Mouse (Mus musculus) embryonic facial prominence, embryonic 13.5 days (tissue): ENCODE data around the gene Tsks. TPM values are rescaled to one million over a fixed set of nuclear protein-coding genes. Genes with fewer than 3 reads are reported as not detected.

Source experiments
- ATAC-seq: fragments of 200-750 bp; cut with Nextera tagmentation; 2 replicates; pipeline ENCODE4 v1.8.0; 2017; ENCODE audit warnings: low read depth; ENCODE audit not compliant: insufficient number of reproducible peaks, insufficient read depth, low FRiP score, low TSS enrichment
- H3K27ac ChIP-seq: fragments of 300-500 bp; sonication (generic); 2 replicates; pipeline ENCODE4 v1.5.1; 2015; ENCODE audit warnings: moderate library complexity, mild to moderate bottlenecking, inconsistent platforms
- H3K27me3 ChIP-seq: fragments of 300-500 bp; sonication (generic); 2 replicates; pipeline ENCODE4 v1.6.1; 2015; ENCODE audit warnings: mild to moderate bottlenecking, inconsistent platforms
- H3K36me3 ChIP-seq: fragments of 300-500 bp; sonication (generic); 2 replicates; pipeline ENCODE4 v1.6.1; 2015; ENCODE audit warnings: mild to moderate bottlenecking, inconsistent platforms
- H3K4me1 ChIP-seq: fragments of 300-500 bp; sonication (generic); 2 replicates; pipeline ENCODE4 v1.6.1; 2015; ENCODE audit warnings: inconsistent platforms
- H3K4me2 ChIP-seq: fragments of 300-500 bp; sonication (generic); 2 replicates; pipeline ENCODE4 v1.6.1; 2015; ENCODE audit warnings: moderate library complexity, mild to moderate bottlenecking, inconsistent platforms
- H3K4me3 ChIP-seq: fragments of 300-500 bp; sonication (generic); 2 replicates; pipeline ENCODE4 v1.5.1; 2015; ENCODE audit warnings: mild to moderate bottlenecking, inconsistent platforms
- H3K9ac ChIP-seq: fragments of 300-500 bp; sonication (generic); 2 replicates; pipeline ENCODE4 v1.6.1; 2015; ENCODE audit warnings: mild to moderate bottlenecking, inconsistent platforms
- H3K9me3 ChIP-seq: fragments of 300-500 bp; sonication (generic); 2 replicates; pipeline ENCODE4 v1.6.1; 2016; ENCODE audit warnings: inconsistent platforms
- WGBS: fragments of 180-500 bp; shearing (Covaris S2); methylation state at CpG from one replicate; pipeline ENCODE4 v1.1.7; 2015; ENCODE audit warnings: mixed read lengths; 5-methylcytosine and 5-hydroxymethylcytosine counted together
- polyA plus RNA-seq: library from polyadenylated mRNA; unstranded; fragments of >200 nt; fragmentation: Nextera tagmentation; extraction: Ambion mirVana; gene quantifications from 2 replicates; pipeline ENCODE4 v1.2.1, GENCODE M21; 2015

Gene Tsks
- polyA plus RNA-seq, 1 experiment from 2014 or later = 0.25 TPM

- peaks cover 25% of the 10 kb centered on the region for H3K4me1 ChIP-seq
- H3K9me3 ChIP-seq = no peaks in the 10 kb centered on the region
- no peak overlapping the region for H3K27ac ChIP-seq
- WGBS = 87% methylated on average over 21 of the region's 21 CpGs
- no peak for ATAC-seq
- H3K4me2 ChIP-seq = no peak overlapping the region
- H3K9ac ChIP-seq = 0 out of 2 replicates have a peak overlapping the region, but pooled peaks have one; percentile 40
- no peaks in the 10 kb centered on the region for H3K27me3 ChIP-seq
- H3K36me3 ChIP-seq = peaks cover 64% of the 10 kb centered on the region
- peak overlapping the region; percentile 7; the same call in 1 of the 2 replicates for H3K4me3 ChIP-seq
Observed at GRCm38 (mm10) chr7:45000539-45001114, 57.6 kb downstream of the Tsks start.

- Histone ChIP-seq H3K4me2 (no peak overlapping the region), H3K4me3 (no peak overlapping the region), H3K9ac (no peak overlapping the region), H3K4me1 (peaks cover 14% of the 10 kb centered on the region), H3K9me3 (no peaks in the 10 kb centered on the region), H3K36me3 (peaks cover 79% of the 10 kb centered on the region), H3K27me3 (no peaks in the 10 kb centered on the region), H3K27ac (no peak overlapping the region)
- 91% methylated on average over 7 of the region's 7 CpGs for WGBS
- no peak for ATAC-seq
Observed at GRCm38 (mm10) chr7:45002440-45002839, 59.4 kb downstream of the Tsks start.

- Histone ChIP-seq H3K9me3 (no peaks in the 10 kb centered on the region), H3K4me2 (no peak overlapping the region), H3K27ac (no peak overlapping the region), H3K4me1 (peaks cover 2% of the 10 kb centered on the region), H3K9ac (no peak overlapping the region), H3K4me3 (no peak overlapping the region), H3K36me3 (peaks cover 98% of the 10 kb centered on the region), H3K27me3 (no peaks in the 10 kb centered on the region)
- 62% methylated on average over 3 of the region's 3 CpGs for WGBS
- ATAC-seq = no peak
Observed at GRCm38 (mm10) chr7:45004546-45004945, 61.5 kb downstream of the Tsks start.

- 90% methylated on average over 6 of the region's 6 CpGs for WGBS
- H3K4me3 ChIP-seq = no peak overlapping the region
- no peak overlapping the region for H3K4me2 ChIP-seq
- H3K9ac ChIP-seq = peak overlapping the region; percentile 47; the same call in 1 of the 2 replicates
- no peaks in the 10 kb centered on the region for H3K9me3 ChIP-seq
- 0 out of 2 replicates have a peak overlapping the region, but pooled peaks have one; percentile 16 for H3K27ac ChIP-seq
- H3K4me1 ChIP-seq = no peaks in the 10 kb centered on the region
- peaks cover 98% of the 10 kb centered on the region for H3K36me3 ChIP-seq
- no peak for ATAC-seq
- H3K27me3 ChIP-seq = no peaks in the 10 kb centered on the region
Observed at GRCm38 (mm10) chr7:45005321-45005992, 62.5 kb downstream of the Tsks start.

- no peak overlapping the region for H3K9ac ChIP-seq
- H3K36me3 ChIP-seq = peaks cover 96% of the 10 kb centered on the region
- H3K4me1 ChIP-seq = no peaks in the 10 kb centered on the region
- no peaks in the 10 kb centered on the region for H3K9me3 ChIP-seq
- no peak for ATAC-seq
- no peak overlapping the region for H3K4me3 ChIP-seq
- no peak overlapping the region for H3K27ac ChIP-seq
- 91% methylated on average over 12 of the region's 12 CpGs for WGBS
- no peaks in the 10 kb centered on the region for H3K27me3 ChIP-seq
- H3K4me2 ChIP-seq = no peak overlapping the region
Observed at GRCm38 (mm10) chr7:45006503-45006902, 63.5 kb downstream of the Tsks start.

- no peak overlapping the region for H3K4me2 ChIP-seq
- H3K9me3 ChIP-seq = no peaks in the 10 kb centered on the region
- ATAC-seq = no peak
Observed at GRCm38 (mm10) chr7:45007141-45007540, 64.1 kb downstream of the Tsks start.

More at GRCm38 (mm10) chr7:45007141-45007540, 64.1 kb downstream of the Tsks start:
- Histone ChIP-seq H3K4me1 (no peaks in the 10 kb centered on the region), H3K27ac (no peak overlapping the region), H3K4me3 (no peak overlapping the region), H3K9ac (no peak overlapping the region), H3K36me3 (peaks cover 96% of the 10 kb centered on the region), H3K27me3 (no peaks in the 10 kb centered on the region)
- WGBS = 96% methylated on average over 29 of the region's 29 CpGs

Other genes starting within 250 kb of the Tsks start
- gene Izumo2, start 234.5 kb upstream of the Tsks start, polyA plus RNA-seq = not detected in 2 replicates
- 32.2 and 35.9 TPM in 2 replicates for gene Vrk3, start 194.8 kb upstream of the Tsks start, polyA plus RNA-seq
- gene Zfp473, start 192.2 kb upstream of the Tsks start, polyA plus RNA-seq = 2.0 and 2.3 TPM in 2 replicates
- gene Nup62, start 127.1 kb upstream of the Tsks start, polyA plus RNA-seq = 93.5 and 100 TPM in 2 replicates
- gene Il4i1, start 126.8 kb upstream of the Tsks start, polyA plus RNA-seq = 1.7 and 2.2 TPM in 2 replicates
- 6.4 and 6.5 TPM in 2 replicates for gene Atf5, start 126.5 kb upstream of the Tsks start, polyA plus RNA-seq
- gene Akt1s1, start 94.2 kb upstream of the Tsks start, polyA plus RNA-seq = 104 and 110 TPM in 2 replicates
- 83.1 and 91.0 TPM in 2 replicates for gene Tbc1d17, start 94.1 kb upstream of the Tsks start, polyA plus RNA-seq
- 30.0 and 30.7 TPM in 2 replicates for gene Pnkp, start 86.1 kb upstream of the Tsks start, polyA plus RNA-seq
- gene Ptov1, start 73.4 kb upstream of the Tsks start, polyA plus RNA-seq = 469 and 526 TPM in 2 replicates
- 107 and 111 TPM in 2 replicates for gene Med25, start 50.5 kb upstream of the Tsks start, polyA plus RNA-seq
- gene Fuz, start 47.1 kb upstream of the Tsks start, polyA plus RNA-seq = 26.1 and 29.7 TPM in 2 replicates
- 72.3 and 77.5 TPM in 2 replicates for gene Ap2a1, start 13.7 kb upstream of the Tsks start, polyA plus RNA-seq
- gene Cpt1c, start 31.6 kb downstream of the Tsks start, polyA plus RNA-seq = 32.0 and 39.1 TPM in 2 replicates
- 534 and 684 TPM in 2 replicates for gene Prmt1, start 43.4 kb downstream of the Tsks start, polyA plus RNA-seq
- 92.0 and 99.7 TPM in 2 replicates for gene Irf3, start 54.4 kb downstream of the Tsks start, polyA plus RNA-seq
- gene Bcl2l12, start 55.5 kb downstream of the Tsks start, polyA plus RNA-seq = 73.6 and 83.2 TPM in 2 replicates
- 38.6 and 40.2 TPM in 2 replicates for gene Scaf1, start 73.2 kb downstream of the Tsks start, polyA plus RNA-seq
- 19.7 and 23.3 TPM in 2 replicates for gene Rras, start 74.8 kb downstream of the Tsks start, polyA plus RNA-seq
- 15.2 and 15.7 TPM in 2 replicates for gene Prr12, start 109.7 kb downstream of the Tsks start, polyA plus RNA-seq
- 64.7 and 66.6 TPM in 2 replicates for gene Nosip, start 119.2 kb downstream of the Tsks start, polyA plus RNA-seq
- 23.0 and 26.0 TPM in 2 replicates for gene Prrg2, start 119.5 kb downstream of the Tsks start, polyA plus RNA-seq
- gene Rcn3, start 149.0 kb downstream of the Tsks start, polyA plus RNA-seq = 375 and 376 TPM in 2 replicates
- gene Fcgrt, start 160.6 kb downstream of the Tsks start, polyA plus RNA-seq = 61.6 and 65.1 TPM in 2 replicates
- gene Rps11, start 181.2 kb downstream of the Tsks start, polyA plus RNA-seq = 1,651 and 1,760 TPM in 2 replicates
- 1,453 and 1,588 TPM in 2 replicates for gene Rpl13a, start 185.6 kb downstream of the Tsks start, polyA plus RNA-seq
- 0.20 TPM in 1 of 2 replicates, not detected in the other for gene Gm45713, start 193.0 kb downstream of the Tsks start, polyA plus RNA-seq
- 1.3 and 1.7 TPM in 2 replicates for gene Flt3l, start 193.2 kb downstream of the Tsks start, polyA plus RNA-seq
- gene Pih1d1, start 211.1 kb downstream of the Tsks start, polyA plus RNA-seq = 78.5 and 97.7 TPM in 2 replicates
- 43.6 and 52.0 TPM in 2 replicates for gene Aldh16a1, start 211.4 kb downstream of the Tsks start, polyA plus RNA-seq
- gene Slc17a7, start 220.7 kb downstream of the Tsks start, polyA plus RNA-seq = 0.18 and 0.22 TPM in 2 replicates
- 1.8 and 2.6 TPM in 2 replicates for gene Gfy, start 236.4 kb downstream of the Tsks start, polyA plus RNA-seq
- gene Pth2, start 237.8 kb downstream of the Tsks start, polyA plus RNA-seq = not detected in 2 replicates